Mouse (Mus musculus): ENCODE results near the gene Lmbrd1.
"Not testable (repeated sequence)": the region's sequence is repeated elsewhere in the genome, so short reads cannot be mapped to it uniquely, and the experiment has no call there.

- TF ChIP-seq CTCF, POLR2A (IDR thresholded peaks at IDR 0.05; ENCODE audit: extremely low read depth, insufficient read depth, low read length): not testable (repeated sequence)
Measured at GRCm38 (mm10) chr1:24807971-24808370, 129.5 kb downstream of the Lmbrd1 start.

Measured in cortical plate, adult 2 months (tissue).